Mouse (Mus musculus) heart, adult 18-20 months (tissue): Measurements from ENCODE around the gene Skiv2l. TPM values are rescaled to one million over a fixed set of nuclear protein-coding genes. Genes with fewer than 3 reads are reported as not detected.

Experiments used
- microRNA-seq, 2 experiments: library from miRNA; unstranded; fragments of <30 nt; microRNA quantifications; one replicate each; pipeline ENCODE4 v1.2.0; 2022
- total RNA-seq, 2 experiments: library from RNA; stranded (reverse); gene quantifications; 2 replicates each; pipeline ENCODE4 v1.2.3; 2021

The Skiv2l gene
- total RNA-seq, 2 experiments from 2014 or later, result 20.5 to 21.0 TPM

Small RNA genes lying within 50 kb of the gene (microRNA-seq; reads per million reads assigned to microRNA genes)
- gene Mir6970 (0 reads per million in 2 experiments), gene Mir6971 (0.76 to 2.2 reads per million in 2 experiments), gene Mir6972 (0 reads per million in 2 experiments)

Other genes starting within 250 kb of the Skiv2l start
- 10 to 100 TPM; 40.9 to 43.3 TPM for gene Rnf5, start 246.5 kb downstream of the Skiv2l start, total RNA-seq
- 10 to 100 TPM; 67.9 to 72.4 TPM for gene Agpat1, start 245.9 kb downstream of the Skiv2l start, total RNA-seq
- gene Egfl8, start 234.2 kb downstream of the Skiv2l start, total RNA-seq, result 1 to 10 TPM in 1 of 2 experiments, under 1 TPM in 1; 0.85 to 1.1 TPM
- 10 to 100 TPM; 55.5 to 55.8 TPM for gene Ppt2, start 221.7 kb downstream of the Skiv2l start, total RNA-seq
- gene Prrt1, start 220.7 kb downstream of the Skiv2l start, total RNA-seq, result 1 to 10 TPM in 1 of 2 experiments, under 1 TPM in 1; 0.93 to 1.5 TPM
- gene Fkbpl, start 205.4 kb downstream of the Skiv2l start, total RNA-seq, result 1 to 10 TPM; 5.8 to 6.5 TPM
- 10 to 100 TPM; 15.5 to 17.2 TPM for gene Atf6b, start 203.1 kb downstream of the Skiv2l start, total RNA-seq
- gene Tnxb, start 179.7 kb downstream of the Skiv2l start, total RNA-seq, result 10 to 100 TPM; 22.9 to 26.5 TPM
- 10 to 100 TPM; 14.4 to 25.5 TPM for gene C4b, start 106.3 kb downstream of the Skiv2l start, total RNA-seq
- gene Cyp21a1, start 45.6 kb downstream of the Skiv2l start, total RNA-seq, result not detected
- gene Stk19, start 13.3 kb downstream of the Skiv2l start, total RNA-seq, result 1 to 10 TPM; 8.5 to 9.5 TPM
- gene Dxo, start 13.2 kb downstream of the Skiv2l start, total RNA-seq, result 10 to 100 TPM in 1 of 2 experiments, 1 to 10 TPM in 1; 9.8 to 13.3 TPM
- gene Nelfe, start 181 bp upstream of the Skiv2l start, total RNA-seq, result 10 to 100 TPM; 14.4 to 15.2 TPM
- gene Cfb, start 12.3 kb upstream of the Skiv2l start, total RNA-seq, result 10 to 100 TPM in 1 of 2 experiments, 1 to 10 TPM in 1; 3.3 to 13.7 TPM
- 1 to 10 TPM; 7.4 to 7.7 TPM for gene Zbtb12, start 29.3 kb upstream of the Skiv2l start, total RNA-seq
- gene Gm20547, start 31.8 kb upstream of the Skiv2l start, total RNA-seq, result not detected
- gene C2, start 48.1 kb upstream of the Skiv2l start, total RNA-seq, result 1 to 10 TPM; 2.8 to 4.1 TPM
- gene Ehmt2, start 48.3 kb upstream of the Skiv2l start, total RNA-seq, result 10 to 100 TPM; 38.1 to 42.7 TPM
- gene Slc44a4, start 64.3 kb upstream of the Skiv2l start, total RNA-seq, result under 1 TPM in 1 of 2 experiments, not detected in 1; 0.62 TPM
- gene Neu1, start 81.0 kb upstream of the Skiv2l start, total RNA-seq, result 10 to 100 TPM; 14.6 to 15.9 TPM
- gene Hspa1b, start 109.0 kb upstream of the Skiv2l start, total RNA-seq, result 10 to 100 TPM; 15.5 to 68.2 TPM
- not detected for gene Gm20481, start 119.7 kb upstream of the Skiv2l start, total RNA-seq
- gene Hspa1a, start 121.9 kb upstream of the Skiv2l start, total RNA-seq, result 10 to 100 TPM; 17.5 to 41.5 TPM
- 10 to 100 TPM in 1 of 2 experiments, 1 to 10 TPM in 1; 9.8 to 10.8 TPM for gene Hspa1l, start 122.5 kb upstream of the Skiv2l start, total RNA-seq
- gene Lsm2, start 131.7 kb upstream of the Skiv2l start, total RNA-seq, result 10 to 100 TPM; 16.3 to 18.0 TPM
- gene Vars, start 150.8 kb upstream of the Skiv2l start, total RNA-seq, result 10 to 100 TPM; 32.4 to 35.1 TPM
- gene Vwa7, start 166.4 kb upstream of the Skiv2l start, total RNA-seq, result 10 to 100 TPM; 13.1 to 14.1 TPM
- not detected for gene Sapcd1, start 177.8 kb upstream of the Skiv2l start, total RNA-seq
- not detected for gene Msh5, start 196.5 kb upstream of the Skiv2l start, total RNA-seq
- gene Clic1, start 199.8 kb upstream of the Skiv2l start, total RNA-seq, result 10 to 100 TPM; 30.4 to 32.4 TPM
- 10 to 100 TPM; 14.0 to 19.8 TPM for gene Ddah2, start 208.8 kb upstream of the Skiv2l start, total RNA-seq
- gene Ly6g6c, start 215.2 kb upstream of the Skiv2l start, total RNA-seq, result not detected
- gene Mpig6b, start 216.0 kb upstream of the Skiv2l start, total RNA-seq, result under 1 TPM; 0.31 to 0.87 TPM
- not detected for gene Ly6g6e, start 226.7 kb upstream of the Skiv2l start, total RNA-seq
- under 1 TPM in 1 of 2 experiments, not detected in 1; 0.57 TPM for gene Ly6g6d, start 227.9 kb upstream of the Skiv2l start, total RNA-seq
- not detected for gene Ly6g6f, start 235.4 kb upstream of the Skiv2l start, total RNA-seq
- 10 to 100 TPM; 55.1 to 59.5 TPM for gene Abhd16a, start 239.1 kb upstream of the Skiv2l start, total RNA-seq